Mouse (Mus musculus): ENCODE results near the gene Lrp1.

GRCm38 (mm10) chr10:127541510-127541909 lies 79.4 kb downstream of the Lrp1 start:
- TF ChIP-seq NANOG (IDR thresholded peaks at IDR 0.05; ENCODE audit: borderline replicate concordance, low read length) (no peak), CTCF (conservative IDR thresholded peaks at IDR 0.05; ENCODE audit: low read length) (no peak), POU5F1 (IDR thresholded peaks at IDR 0.05; ENCODE audit: borderline replicate concordance, low read length) (no peak)

Measured in E14TG2a.4 (cell line).